Mouse (Mus musculus) thymus, adult 2 months (tissue): ENCODE data around the gene Ubash3a. TPM values are rescaled to one million over a fixed set of nuclear protein-coding genes. Genes with fewer than 3 reads are reported as not detected.
A peak's percentile ranks its signal among the peaks of the same experiment; 100 is the strongest.

Source experiments
- DNase-seq: peaks from one replicate; pipeline ENCODE4 v3.0.0; 2021
- H3K27ac ChIP-seq: fragments of 200-500 bp; 2 replicates; pipeline ENCODE4 v1.5.1; 2012; ENCODE audit warnings: low read length, control low read depth; ENCODE audit not compliant: control insufficient read depth, insufficient read depth
- H3K27me3 ChIP-seq: fragments of 200-500 bp; 2 replicates; pipeline ENCODE4 v1.6.1; 2012; ENCODE audit warnings: mild to moderate bottlenecking, low read length, moderate library complexity, mixed read lengths; ENCODE audit not compliant: control insufficient read depth, insufficient read depth
- H3K36me3 ChIP-seq: fragments of 200-500 bp; 2 replicates; pipeline ENCODE4 v1.6.1; 2012; ENCODE audit warnings: mild to moderate bottlenecking, low read length, moderate library complexity; ENCODE audit not compliant: control insufficient read depth, insufficient read depth
- H3K4me1 ChIP-seq: fragments of 200-500 bp; replicated peaks from 2 replicates; pipeline ENCODE4 v1.6.1; 2012; ENCODE audit warnings: low read length; ENCODE audit not compliant: control insufficient read depth, insufficient read depth
- H3K4me3 ChIP-seq: fragments of 200-500 bp; 2 replicates; pipeline ENCODE4 v1.5.1; 2012; ENCODE audit warnings: mild to moderate bottlenecking, low read length, control low read depth, moderate library complexity; ENCODE audit not compliant: control insufficient read depth, insufficient read depth
- CTCF ChIP-seq: fragments of 200-500 bp; IDR thresholded peaks from 2 replicates; pipeline ENCODE4 v1.5.1; 2012; ENCODE audit warnings: mild to moderate bottlenecking, control low read depth, low read length, moderate library complexity, borderline replicate concordance; ENCODE audit not compliant: control insufficient read depth, poor library complexity, insufficient read depth; ENCODE audit errors: extremely low read depth
- POLR2A ChIP-seq: fragments of 200-500 bp; IDR thresholded peaks from 2 replicates; pipeline ENCODE4 v1.6.1; 2012; ENCODE audit warnings: mild to moderate bottlenecking, low read length, control low read depth, moderate library complexity; ENCODE audit not compliant: control insufficient read depth, poor library complexity, insufficient read depth; ENCODE audit errors: extremely low read depth
- WGBS: fragments of 180-500 bp; shearing (Covaris S2); methylation state at CpG from one replicate; pipeline ENCODE4 v1.1.7; 2018; 5-methylcytosine and 5-hydroxymethylcytosine counted together
- polyA plus RNA-seq: library from polyadenylated mRNA; depleted of rRNA; stranded (reverse); fragments of >200 nt; gene quantifications from 2 replicates; pipeline ENCODE4 v1.2.3, GENCODE M21; 2012

The Ubash3a gene
- polyA plus RNA-seq, 1 experiment = 95.5 TPM

DNA sequence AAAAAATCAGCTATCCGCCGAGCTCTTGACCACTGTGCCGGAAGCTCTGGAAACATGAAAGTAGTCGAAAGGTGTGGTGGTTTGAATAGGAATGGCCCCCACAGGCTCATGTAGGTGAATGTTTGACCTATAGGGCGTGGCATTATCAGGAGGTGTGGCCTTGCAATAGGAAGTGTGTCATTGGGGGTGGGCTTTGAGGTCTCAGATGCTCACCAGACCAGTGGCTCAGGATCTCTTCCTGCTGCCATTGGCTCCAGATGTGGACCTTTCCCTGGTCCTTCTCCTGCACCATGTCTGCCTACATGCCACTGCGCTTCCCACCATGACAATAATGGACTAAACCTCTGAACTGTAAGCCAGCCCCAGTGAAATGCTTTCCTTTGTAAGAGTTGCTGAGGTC, 4.2 kb downstream of the Ubash3a start:
- no peak for DNase-seq
- H3K4me1 ChIP-seq = peaks cover 35% of the 10 kb centered on the region
- H3K27ac ChIP-seq = no peak overlapping the region
- peaks cover 42% of the 10 kb centered on the region for H3K36me3 ChIP-seq
- no peak overlapping the region for H3K4me3 ChIP-seq
- TF ChIP-seq POLR2A (no peak), CTCF (no peak)
- no peaks in the 10 kb centered on the region for H3K27me3 ChIP-seq
- WGBS = 97% methylated on average over 6 of the region's 6 CpGs

DNA sequence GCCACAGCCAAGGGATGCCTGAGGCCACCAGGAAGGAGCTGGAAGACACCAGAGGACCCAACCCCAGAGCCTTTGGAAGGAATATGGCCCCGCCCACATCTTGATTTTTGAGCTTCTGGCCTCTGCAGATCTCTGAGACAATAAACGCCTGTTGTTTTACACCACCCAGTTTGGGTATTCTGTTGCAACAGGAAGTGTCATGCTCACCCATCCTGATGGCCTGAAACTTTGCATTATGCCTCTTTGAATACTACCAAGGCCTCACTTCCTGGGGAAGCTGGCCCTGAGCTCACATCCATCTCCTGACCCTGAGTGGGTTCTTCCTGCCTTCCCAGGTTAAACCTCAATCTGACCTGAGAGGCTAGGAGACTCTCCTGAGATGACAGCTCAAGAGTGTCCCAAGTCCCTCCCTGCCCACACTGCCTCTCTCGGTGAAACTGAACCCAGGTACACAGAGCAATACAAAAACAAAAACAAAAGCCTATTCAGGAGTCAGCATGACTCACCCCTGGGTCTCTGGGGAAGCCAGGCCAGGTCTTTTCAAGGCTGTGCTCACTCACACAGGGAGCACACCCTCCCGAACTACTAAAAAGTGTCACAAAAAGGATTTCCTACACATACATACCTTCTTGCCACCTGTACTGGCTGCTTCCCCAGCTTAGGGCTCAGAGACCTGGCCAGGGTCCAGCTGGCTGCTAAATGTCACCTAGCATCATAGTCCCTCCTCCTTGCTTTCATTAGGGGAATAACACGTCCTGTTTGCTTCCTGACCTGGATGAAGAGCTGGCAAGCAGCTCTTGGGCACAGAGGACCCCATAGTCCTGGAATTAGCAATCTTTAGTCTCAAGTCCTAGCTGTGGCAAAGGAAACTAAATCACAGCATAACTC, 8.6 kb downstream of the Ubash3a start:
- Histone ChIP-seq H3K4me3 (no peak overlapping the region), H3K4me1 (peaks cover 8% of the 10 kb centered on the region), H3K27ac (no peak overlapping the region), H3K36me3 (peaks cover 70% of the 10 kb centered on the region), H3K27me3 (no peaks in the 10 kb centered on the region)
- no peak for TF ChIP-seq CTCF
- TF ChIP-seq POLR2A = no peak
- 86% methylated on average over 5 of the region's 5 CpGs for WGBS
- no peak for DNase-seq

DNA sequence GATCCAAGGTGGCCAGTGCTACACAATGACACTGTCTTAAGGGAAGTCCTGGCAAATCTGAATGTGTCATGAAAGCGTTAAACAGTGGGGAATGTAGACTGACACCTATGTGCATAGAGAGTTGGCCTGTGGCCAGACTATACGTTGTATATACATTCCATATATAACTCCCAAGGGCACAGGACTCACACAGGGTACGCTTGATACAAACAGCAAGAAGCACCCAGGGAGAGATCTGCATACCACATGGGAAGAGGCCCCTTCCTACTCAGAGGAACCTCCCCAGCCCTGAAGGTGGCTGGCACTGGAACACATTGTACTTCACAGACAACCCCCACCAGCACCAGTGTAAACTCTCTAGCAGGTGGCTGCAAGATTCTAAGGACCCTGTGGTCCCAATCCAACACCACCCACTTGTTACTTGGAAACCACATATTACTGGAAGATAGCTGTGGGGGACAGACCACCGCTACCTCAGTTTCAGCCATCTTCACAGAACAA, 15.2 kb downstream of the Ubash3a start:
- 28% methylated on average over 4 of the region's 4 CpGs for WGBS
- Histone ChIP-seq H3K4me3 (no peak overlapping the region), H3K27ac (peak overlapping the region; percentile 63; the same call in 1 of the 2 replicates), H3K27me3 (no peaks in the 10 kb centered on the region), H3K4me1 (peaks cover 33% of the 10 kb centered on the region), H3K36me3 (peaks cover 32% of the 10 kb centered on the region)
- TF ChIP-seq CTCF = no peak
- no peak for TF ChIP-seq POLR2A
- DNase-seq = peak; percentile 40

DNA sequence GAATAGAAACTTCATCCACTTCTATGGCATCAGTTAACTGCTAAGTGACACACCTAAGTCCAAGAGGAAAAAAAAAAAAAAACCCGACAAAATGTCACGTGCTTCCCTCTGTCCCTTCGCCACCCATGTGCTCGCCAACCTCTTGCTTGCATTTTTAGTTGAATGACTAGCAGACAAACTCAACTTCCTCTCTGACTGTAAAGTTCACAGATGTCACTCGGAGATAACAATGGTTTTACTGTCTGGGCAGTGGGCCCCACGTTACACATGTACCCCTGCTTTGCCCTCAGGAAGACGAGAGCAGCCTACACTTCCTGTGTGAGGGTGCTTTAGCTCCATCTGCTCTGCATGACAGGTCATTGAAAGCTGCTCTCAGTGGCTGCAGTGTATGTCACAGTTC, 16.2 kb downstream of the Ubash3a start:
- H3K36me3 ChIP-seq = peaks cover 31% of the 10 kb centered on the region
- H3K4me3 ChIP-seq = no peak overlapping the region
- peak overlapping the region; percentile 63 for H3K27ac ChIP-seq
- peak; percentile 60 for DNase-seq
- no peaks in the 10 kb centered on the region for H3K27me3 ChIP-seq
- no peak for TF ChIP-seq POLR2A
- TF ChIP-seq CTCF = no peak
- 6% methylated on average over 7 of the region's 7 CpGs for WGBS
- peaks cover 33% of the 10 kb centered on the region for H3K4me1 ChIP-seq

DNA sequence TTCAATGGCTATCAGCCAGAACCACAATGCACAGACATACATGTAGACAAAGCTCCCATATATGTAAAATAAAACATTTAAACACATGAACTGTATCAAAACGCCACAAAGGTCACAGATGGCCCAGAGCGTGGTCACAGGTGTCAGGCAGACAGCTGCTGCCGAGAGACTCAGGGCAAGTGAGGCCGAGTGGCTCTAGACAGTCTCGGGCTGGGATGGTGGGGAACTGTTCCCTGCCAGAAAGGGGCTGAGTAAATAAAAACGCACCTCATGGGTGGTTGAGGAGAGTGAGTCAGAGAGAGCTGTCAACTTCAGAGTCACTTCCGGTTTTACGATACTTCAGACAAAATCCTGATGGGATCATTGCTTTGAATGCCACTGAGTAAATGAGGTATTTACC, 16.9 kb downstream of the Ubash3a start:
- DNase-seq = peak; percentile 36
- Histone ChIP-seq H3K4me3 (no peak overlapping the region), H3K27me3 (no peaks in the 10 kb centered on the region), H3K4me1 (peaks cover 33% of the 10 kb centered on the region), H3K27ac (peak overlapping the region; percentile 63; the same call in 1 of the 2 replicates), H3K36me3 (peaks cover 34% of the 10 kb centered on the region)
- WGBS = 12% methylated on average over 8 of the region's 8 CpGs
- no peak for TF ChIP-seq CTCF
- no peak for TF ChIP-seq POLR2A

DNA sequence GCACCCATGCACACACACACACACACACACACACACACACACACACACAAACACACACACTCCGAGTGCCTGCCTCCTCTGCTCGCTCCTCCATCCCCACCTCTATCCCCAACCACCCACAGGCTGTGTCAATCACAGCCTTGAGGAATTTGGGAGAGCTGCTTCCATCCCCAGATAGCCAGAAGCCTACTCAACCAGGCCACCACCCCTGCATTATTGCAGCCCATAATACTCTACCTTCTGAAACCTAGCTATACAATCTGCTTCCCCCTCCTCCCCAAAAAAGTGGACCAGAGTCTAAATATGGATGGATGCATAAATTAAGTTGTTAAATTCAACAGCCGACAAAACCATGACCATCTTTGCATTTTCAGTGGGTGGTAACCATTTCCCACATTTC, 18.7 kb downstream of the Ubash3a start:
- no peak overlapping the region for H3K4me3 ChIP-seq
- no peak for DNase-seq
- no peak overlapping the region for H3K27ac ChIP-seq
- H3K4me1 ChIP-seq = peaks cover 33% of the 10 kb centered on the region
- TF ChIP-seq CTCF (no peak), POLR2A (no peak)
- no peaks in the 10 kb centered on the region for H3K27me3 ChIP-seq
- peaks cover 31% of the 10 kb centered on the region for H3K36me3 ChIP-seq
- 87% methylated on average over 3 of the region's 3 CpGs for WGBS

DNA sequence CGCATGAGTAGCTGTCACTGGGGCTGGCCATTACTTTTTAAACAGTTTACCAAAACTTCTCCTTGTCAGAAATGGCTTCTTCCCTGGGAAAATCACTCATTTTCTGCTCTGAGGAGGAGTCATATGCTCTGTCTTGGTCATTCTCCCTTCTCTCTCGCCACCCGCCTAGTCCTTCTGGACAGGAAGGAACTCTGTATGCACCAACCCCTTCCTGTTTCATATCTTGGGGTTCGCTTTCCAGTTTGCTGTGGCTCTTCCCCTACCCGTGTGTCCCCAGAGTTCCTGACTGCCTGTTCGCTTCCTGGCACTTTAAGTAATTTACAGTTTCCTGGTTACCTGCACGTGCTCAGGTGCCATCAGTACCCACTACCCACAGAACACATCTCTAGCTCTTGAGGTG, 19.3 kb downstream of the Ubash3a start:
- Histone ChIP-seq H3K4me3 (no peak overlapping the region), H3K4me1 (peaks cover 27% of the 10 kb centered on the region), H3K27ac (no peak overlapping the region), H3K27me3 (no peaks in the 10 kb centered on the region), H3K36me3 (peaks cover 31% of the 10 kb centered on the region)
- no peak for DNase-seq
- 69% methylated on average over 7 of the region's 7 CpGs for WGBS
- TF ChIP-seq CTCF (no peak), POLR2A (no peak)
